Mouse (Mus musculus) embryonic fibroblast, embryonic 13.5 days (primary cell): Measurements from ENCODE around the gene Upk1a. TPM values are rescaled to one million over a fixed set of nuclear protein-coding genes. Genes with fewer than 3 reads are reported as not detected.

Experiments used
- H3K27ac ChIP-seq: 2 replicates; pipeline ENCODE4 v1.5.1; 2012; ENCODE audit warnings: low read length, control low read depth, inconsistent platforms; ENCODE audit not compliant: insufficient read depth
- H3K4me1 ChIP-seq: 2 replicates; pipeline ENCODE4 v1.6.1; 2011; ENCODE audit warnings: low read length; ENCODE audit not compliant: control insufficient read depth, insufficient read depth
- H3K4me3 ChIP-seq: 2 replicates; pipeline ENCODE4 v1.5.1; 2011; ENCODE audit warnings: mild to moderate bottlenecking, control low read depth, low read length; ENCODE audit not compliant: insufficient read depth
- CTCF ChIP-seq: IDR thresholded peaks from 2 replicates; pipeline ENCODE4 v1.5.1; 2011; ENCODE audit warnings: mild to moderate bottlenecking, control low read depth, low read length, moderate library complexity, borderline replicate concordance; ENCODE audit not compliant: insufficient read depth
- POLR2A ChIP-seq: IDR thresholded peaks from 2 replicates; pipeline ENCODE4 v1.6.1; 2011; ENCODE audit warnings: low read depth, mild to moderate bottlenecking, control low read depth, low read length, moderate library complexity
- polyA plus RNA-seq: library from polyadenylated mRNA; stranded (reverse); fragments of >200 nt; gene quantifications from 2 replicates; pipeline ENCODE4 v1.2.4, GENCODE M21; 2011; ENCODE audit warnings: low read depth; ENCODE audit not compliant: missing spikeins, insufficient read length

The Upk1a gene
- polyA plus RNA-seq, 1 experiment, result 0.49 TPM

- Histone ChIP-seq H3K27ac (no peak overlapping the region), H3K4me3 (no peak overlapping the region), H3K4me1 (peaks cover 5% of the 10 kb centered on the region; the same call in 1 of the 2 replicates)
- no peak for TF ChIP-seq POLR2A
- TF ChIP-seq CTCF, result no peak
Measured at GRCm38 (mm10) chr7:30591605-30591951, 21.1 kb downstream of the Upk1a start.

GRCm38 (mm10) chr7:30590927-30591604 is 21.6 kb downstream of the Upk1a start:
- Histone ChIP-seq H3K4me3 (no peak overlapping the region), H3K4me1 (peaks cover 5% of the 10 kb centered on the region; the same call in 1 of the 2 replicates), H3K27ac (no peak overlapping the region)
- TF ChIP-seq CTCF (no peak), POLR2A (no peak)

- Histone ChIP-seq H3K4me3 (peak overlapping the region; percentile 62), H3K4me1 (peaks cover 5% of the 10 kb centered on the region; the same call in 1 of the 2 replicates), H3K27ac (peak overlapping the region; percentile 34)
- TF ChIP-seq CTCF (peak; percentile 55), POLR2A (no peak)
Measured at GRCm38 (mm10) chr7:30589435-30590301, 23.0 kb downstream of the Upk1a start.

- TF ChIP-seq POLR2A (peak; percentile 89), CTCF (no peak)
- H3K4me1 ChIP-seq, result peaks cover 5% of the 10 kb centered on the region; the same call in 1 of the 2 replicates
- H3K27ac ChIP-seq, result peak within 1 kb of the TSS; percentile 66
- H3K4me3 ChIP-seq, result peak within 1 kb of the TSS; percentile 94
Measured at GRCm38 (mm10) chr7:30588676-30589434, 23.8 kb downstream of the Upk1a start, which contains the start of gene Kmt2b. Gene Kmt2b, minus strand, starts transcription at chr7:30588726.

- Histone ChIP-seq H3K27ac (peak overlapping the region; percentile 66), H3K4me3 (peak overlapping the region; percentile 94), H3K4me1 (peaks cover 5% of the 10 kb centered on the region; the same call in 1 of the 2 replicates)
- TF ChIP-seq CTCF (no peak), POLR2A (no peak)
Measured at GRCm38 (mm10) chr7:30587842-30588667, 24.6 kb downstream of the Upk1a start.

- TF ChIP-seq CTCF, result no peak
- TF ChIP-seq POLR2A, result no peak
- H3K4me1 ChIP-seq, result peaks cover 5% of the 10 kb centered on the region; the same call in 1 of the 2 replicates
- H3K27ac ChIP-seq, result no peak overlapping the region
- H3K4me3 ChIP-seq, result peak overlapping the region; percentile 94
Measured at GRCm38 (mm10) chr7:30586455-30587020, 26.1 kb downstream of the Upk1a start.

GRCm38 (mm10) chr7:30585170-30585569 is 27.5 kb downstream of the Upk1a start:
- Histone ChIP-seq H3K4me3 (no peak overlapping the region), H3K27ac (no peak overlapping the region), H3K4me1 (peaks cover 5% of the 10 kb centered on the region; the same call in 1 of the 2 replicates)
- TF ChIP-seq CTCF (no peak), POLR2A (no peak)

GRCm38 (mm10) chr7:30584339-30584738 is 28.3 kb downstream of the Upk1a start:
- TF ChIP-seq POLR2A, result no peak
- no peak for TF ChIP-seq CTCF
- no peak overlapping the region for H3K27ac ChIP-seq
- H3K4me3 ChIP-seq, result no peak overlapping the region
- H3K4me1 ChIP-seq, result peaks cover 5% of the 10 kb centered on the region; the same call in 1 of the 2 replicates
